In the genomic region with DNA sequence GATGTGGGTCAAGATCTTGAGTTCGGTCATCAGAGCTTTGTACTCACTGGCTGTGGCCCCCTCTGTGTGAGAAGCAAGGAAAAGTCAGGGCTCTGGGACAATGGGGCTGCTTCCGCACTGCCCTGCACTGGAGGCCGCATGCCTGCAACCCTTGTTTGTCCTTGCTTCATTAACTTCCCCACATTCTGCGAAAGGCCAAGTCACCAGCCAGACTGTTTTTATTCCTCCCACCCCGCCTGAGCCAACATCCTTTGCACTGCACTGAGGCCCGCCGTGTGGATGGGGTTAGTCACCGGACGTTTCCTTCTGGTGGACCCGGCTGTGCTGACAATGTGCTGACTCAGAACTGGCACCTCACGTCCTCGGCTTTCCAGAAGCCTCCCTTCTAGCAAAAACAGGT, we compare ENCODE assay signal across 7 mouse cellular contexts.
DNase-seq lines count a peak whose midpoint lies in the region.

No protein-coding gene starts in this region.

- DNase-seq in right cerebral cortex, adult 18-20 months: peak; percentile 25
- DNase-seq in right cerebral cortex, postnatal 36 days (ENCODE audit: low spot score in 2 of 2): no peak
- DNase-seq in embryo, embryonic 9.5 days (ENCODE audit: extremely low spot score): peak; percentile 10
- peak; percentile 38 for DNase-seq in kidney, adult 9 months
- peak; percentile 37 for DNase-seq in mesoderm, embryonic 11.5 days (ENCODE audit: low read depth, low spot score)
- DNase-seq in urinary bladder, adult 2 months (ENCODE audit: low spot score): no peak
- DNase-seq in gastrocnemius, adult 8-10 months (ENCODE audit: low spot score in 2 of 2): no peak

Comparison
In these comparisons a context has a peak if more than half of its experiments do, and no peak if none do; other contexts are left out.
1. DNase-seq: peak in right cerebral cortex, adult 18-20 months (single experiment), embryo, embryonic 9.5 days (single experiment), kidney, adult 9 months (single experiment) and mesoderm, embryonic 11.5 days (single experiment); none in right cerebral cortex, postnatal 36 days (0 of 2), urinary bladder, adult 2 months (single experiment) and gastrocnemius, adult 8-10 months (0 of 2).